Mouse (Mus musculus): ENCODE measurements around the gene Msmp. TPM values are rescaled to one million over a fixed set of nuclear protein-coding genes. Genes with fewer than 3 reads are reported as not detected.
"Not testable (repeated sequence)": the region's sequence is repeated elsewhere in the genome, so short reads cannot be mapped to it uniquely, and the experiment has no call there.

Msmp gene
- polyA plus RNA-seq, 1 experiment from 2014 or later = 1.6 TPM

DNA sequence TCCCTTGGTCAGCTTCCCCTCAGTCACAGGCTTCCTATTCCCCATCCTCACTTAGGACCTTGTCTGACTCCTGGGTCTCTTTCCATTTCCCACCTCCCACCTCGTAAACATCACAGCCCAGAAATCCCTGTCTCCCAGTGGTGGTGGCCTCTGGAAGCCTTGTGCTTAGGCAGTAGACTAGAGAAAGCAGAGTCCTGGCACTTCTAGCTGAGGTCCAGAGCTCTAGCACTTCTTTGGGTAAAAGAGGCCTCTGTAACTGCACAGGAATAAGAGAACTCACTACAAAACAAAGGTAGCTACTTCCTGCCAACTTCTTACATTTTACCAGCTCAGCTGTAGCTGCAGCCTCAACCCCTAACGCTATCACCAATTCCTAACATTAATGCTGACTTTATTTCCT, 23.3 kb downstream of the Msmp start:
- ATAC-seq (ENCODE audit: insufficient number of reproducible peaks, low FRiP score, low TSS enrichment, low read depth) = no peak
- peak overlapping the region; percentile 84 for H3K4me2 ChIP-seq (replicated peaks)
- H3K9me3 ChIP-seq (replicated peaks) = no peaks in the 10 kb centered on the region

DNA sequence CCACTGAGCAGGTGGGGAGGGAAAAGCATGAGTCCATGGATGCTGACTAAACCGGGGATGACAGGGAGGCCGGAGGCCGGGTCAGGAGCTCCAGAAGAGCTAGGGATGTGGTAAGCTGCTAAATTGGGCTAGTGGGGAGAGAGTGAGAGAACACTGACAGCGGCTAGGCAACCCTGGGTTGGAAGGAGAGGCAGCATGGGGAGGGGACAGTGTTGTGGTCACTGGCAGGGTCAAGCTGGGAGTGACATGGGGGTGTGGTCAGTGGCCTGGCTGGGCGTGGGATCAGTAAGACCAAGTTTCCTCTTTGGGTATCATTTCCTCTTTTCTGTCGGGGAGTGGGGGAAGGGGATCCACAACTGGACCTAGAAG, 24.1 kb downstream of the Msmp start:
- Histone ChIP-seq H3K36me3 (peaks cover 26% of the 10 kb centered on the region), H3K27ac (replicated peaks) (peak overlapping the region; percentile 11; the same call in 1 of the 2 replicates), H3K27me3 (no peaks in the 10 kb centered on the region), H3K9me3 (replicated peaks) (no peaks in the 10 kb centered on the region), H3K4me2 (replicated peaks) (peak overlapping the region; percentile 84), H3K4me1 (peaks cover 55% of the 10 kb centered on the region), H3K9ac (no peak overlapping the region), H3K4me3 (replicated peaks) (peak overlapping the region; percentile 95)
- WGBS = 30% methylated on average over 6 of the region's 6 CpGs
- ATAC-seq (ENCODE audit: insufficient number of reproducible peaks, low FRiP score, low TSS enrichment, low read depth) = no peak

More for the DNA sequence above, 23.3 kb downstream of the Msmp start:
- Histone ChIP-seq H3K4me3 (replicated peaks) (peak overlapping the region; percentile 95), H3K4me1 (peaks cover 55% of the 10 kb centered on the region), H3K36me3 (peaks cover 26% of the 10 kb centered on the region), H3K9ac (peak overlapping the region; percentile 89; the same call in 1 of the 2 replicates), H3K27ac (replicated peaks) (no peak overlapping the region; the same call in 1 of the 2 replicates), H3K27me3 (no peaks in the 10 kb centered on the region)
- 19% methylated on average over 2 of the region's 2 CpGs for WGBS

DNA sequence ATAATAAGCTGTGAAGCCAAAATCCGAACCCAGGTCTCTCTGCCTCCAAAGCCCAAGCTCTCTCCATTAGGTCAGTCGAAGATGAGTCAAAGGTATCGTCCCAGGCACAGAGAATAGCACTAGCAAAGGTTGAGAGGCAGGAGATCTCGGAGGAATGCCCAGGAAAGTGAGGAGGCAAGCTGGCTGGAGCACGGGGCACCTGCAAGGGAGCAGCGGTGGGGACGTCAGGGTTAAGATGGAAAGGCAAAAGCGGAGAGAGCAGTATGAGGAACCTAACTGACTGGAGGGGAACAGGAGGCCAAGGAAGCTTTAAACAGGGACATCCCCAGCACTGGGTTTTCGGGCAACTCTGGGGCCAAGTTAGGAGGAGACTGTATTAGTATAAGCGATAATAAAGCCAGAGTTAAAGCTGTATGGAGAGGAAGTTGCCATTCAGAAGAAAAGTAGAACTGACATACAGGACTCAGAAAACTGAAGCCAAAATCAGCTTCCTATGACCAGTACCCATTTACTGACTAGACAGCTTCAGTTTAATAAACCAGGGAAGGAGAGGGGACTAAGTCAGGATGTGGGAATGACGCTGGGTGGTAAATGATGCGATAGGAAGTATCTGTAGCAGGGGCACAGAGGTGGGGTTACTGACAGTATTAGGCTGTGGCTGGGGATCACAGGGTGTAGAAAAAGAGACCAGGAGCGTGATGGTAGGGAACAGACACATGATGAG, 24.6 kb downstream of the Msmp start:
- 64% methylated on average over 13 of the region's 13 CpGs for WGBS
- Histone ChIP-seq H3K27ac (replicated peaks) (peak overlapping the region; percentile 31; the same call in 1 of the 2 replicates), H3K4me3 (replicated peaks) (peak overlapping the region; percentile 95), H3K4me1 (peaks cover 55% of the 10 kb centered on the region), H3K4me2 (replicated peaks) (peak overlapping the region; percentile 84), H3K36me3 (peaks cover 26% of the 10 kb centered on the region), H3K27me3 (no peaks in the 10 kb centered on the region), H3K9me3 (replicated peaks) (no peaks in the 10 kb centered on the region), H3K9ac (no peak overlapping the region)
- no peak for ATAC-seq (ENCODE audit: insufficient number of reproducible peaks, low FRiP score, low TSS enrichment, low read depth)

DNA sequence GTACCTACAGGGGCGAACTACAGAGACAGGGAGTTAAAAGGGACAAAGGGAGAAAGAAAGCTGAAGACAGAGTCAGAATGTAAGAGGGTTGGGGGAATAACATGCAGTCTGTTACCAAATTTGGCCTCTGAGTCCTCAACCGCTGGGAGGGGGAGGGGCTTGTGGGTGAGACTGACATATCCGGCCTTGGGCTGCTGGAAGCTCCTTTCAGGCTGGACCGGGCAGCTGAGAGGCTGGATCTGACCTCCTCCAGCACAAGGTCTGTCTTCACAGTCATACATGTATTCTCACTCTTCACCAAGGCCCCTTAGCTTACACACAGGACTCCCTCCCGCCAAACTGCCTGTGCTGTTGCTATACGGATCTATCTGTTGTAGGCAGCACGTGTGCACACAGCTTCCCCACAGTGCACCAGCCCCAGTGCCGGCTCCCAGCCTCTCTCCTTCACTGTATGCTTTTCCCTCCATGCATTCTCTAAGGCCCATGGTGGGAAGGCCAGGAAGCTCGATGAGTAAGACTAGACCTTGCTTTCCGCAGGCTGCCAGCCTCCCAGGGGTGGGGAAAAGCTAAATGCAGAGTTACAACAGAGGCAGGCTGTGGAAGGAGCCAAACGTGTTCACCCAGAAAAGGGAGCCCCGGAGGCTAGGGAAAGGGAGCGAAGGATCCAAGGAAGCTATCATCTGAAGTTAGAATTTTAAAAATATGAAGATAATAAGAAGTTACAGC, 25.5 kb downstream of the Msmp start:
- H3K4me1 ChIP-seq = peaks cover 50% of the 10 kb centered on the region
- 11% methylated on average over 13 of the region's 13 CpGs for WGBS

DNA sequence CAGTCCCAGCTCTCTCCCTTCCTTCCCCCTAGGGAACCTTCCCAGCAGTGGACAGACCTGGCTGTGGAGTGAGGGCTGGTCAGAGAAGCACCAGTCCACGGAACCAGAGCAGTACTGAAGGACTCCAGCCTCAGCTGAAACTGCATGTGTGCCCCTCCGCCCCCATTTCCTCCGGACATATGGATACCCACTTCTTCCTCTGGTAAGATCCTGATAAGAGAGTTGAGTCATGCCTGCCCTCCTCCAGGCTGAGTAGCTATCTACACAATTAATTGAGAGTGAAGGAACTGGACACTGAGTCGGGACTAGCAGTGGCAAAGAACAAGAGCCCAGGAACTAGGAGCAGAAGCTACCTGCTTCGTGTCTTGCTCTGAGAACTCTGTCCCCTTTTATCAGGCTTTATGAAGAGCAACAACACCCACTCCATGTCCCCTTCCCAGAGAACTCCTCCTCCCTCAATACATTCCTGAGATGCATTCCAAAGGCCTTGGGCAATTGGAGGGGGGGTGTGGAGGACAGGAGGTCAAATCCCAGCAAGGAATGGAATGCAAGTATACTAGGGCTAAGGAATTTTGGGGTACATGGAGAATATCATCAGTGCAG, 26.2 kb downstream of the Msmp start:
- H3K27ac ChIP-seq (replicated peaks) = peak overlapping the region; percentile 85
- peak overlapping the region; percentile 21; the same call in 1 of the 2 replicates for H3K9ac ChIP-seq
- 21% methylated on average over 5 of the region's 5 CpGs for WGBS
- H3K9me3 ChIP-seq (replicated peaks) = no peaks in the 10 kb centered on the region
- peak overlapping the region; percentile 84 for H3K4me2 ChIP-seq (replicated peaks)
- H3K36me3 ChIP-seq = peaks cover 37% of the 10 kb centered on the region
- no peak for ATAC-seq (ENCODE audit: insufficient number of reproducible peaks, low FRiP score, low TSS enrichment, low read depth)
- peak overlapping the region; percentile 27 for H3K4me3 ChIP-seq (replicated peaks)
- H3K27me3 ChIP-seq = no peaks in the 10 kb centered on the region
- peaks cover 43% of the 10 kb centered on the region for H3K4me1 ChIP-seq

More for the DNA sequence above, 25.5 kb downstream of the Msmp start:
- peaks cover 30% of the 10 kb centered on the region for H3K36me3 ChIP-seq
- ATAC-seq (ENCODE audit: insufficient number of reproducible peaks, low FRiP score, low TSS enrichment, low read depth) = no peak
- peak overlapping the region; percentile 21; the same call in 1 of the 2 replicates for H3K9ac ChIP-seq
- H3K4me3 ChIP-seq (replicated peaks) = peak overlapping the region; percentile 27
- no peaks in the 10 kb centered on the region for H3K27me3 ChIP-seq
- peak overlapping the region; percentile 85 for H3K27ac ChIP-seq (replicated peaks)
- peak overlapping the region; percentile 84 for H3K4me2 ChIP-seq (replicated peaks)
- H3K9me3 ChIP-seq (replicated peaks) = no peaks in the 10 kb centered on the region

DNA sequence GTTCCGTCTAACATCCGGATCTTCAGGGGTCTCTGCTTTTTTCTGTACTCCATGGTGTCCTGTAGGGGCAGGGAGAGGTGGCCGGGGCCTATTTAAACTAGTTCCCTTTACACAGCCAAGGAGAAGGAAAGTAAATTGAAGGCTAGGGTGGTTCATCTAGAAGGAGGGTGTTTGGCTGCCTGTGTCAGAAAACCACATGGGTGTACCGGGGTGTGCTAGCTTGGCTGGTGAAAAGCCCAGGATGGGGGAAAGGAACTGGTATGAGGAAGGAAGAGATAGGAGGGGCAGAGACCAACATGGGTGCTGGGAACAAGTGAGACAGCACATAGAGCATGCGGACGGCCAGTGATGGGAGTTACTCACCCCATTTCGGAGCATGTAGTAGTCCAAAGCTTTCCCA, 28.4 kb downstream of the Msmp start:
- Histone ChIP-seq H3K27ac (replicated peaks) (no peak overlapping the region), H3K4me2 (replicated peaks) (no peak overlapping the region), H3K4me3 (replicated peaks) (no peak overlapping the region), H3K27me3 (no peaks in the 10 kb centered on the region), H3K4me1 (peaks cover 40% of the 10 kb centered on the region), H3K36me3 (peaks cover 58% of the 10 kb centered on the region), H3K9me3 (replicated peaks) (no peaks in the 10 kb centered on the region), H3K9ac (no peak overlapping the region)
- 94% methylated on average over 7 of the region's 7 CpGs for WGBS
- no peak for ATAC-seq (ENCODE audit: insufficient number of reproducible peaks, low FRiP score, low TSS enrichment, low read depth)

DNA sequence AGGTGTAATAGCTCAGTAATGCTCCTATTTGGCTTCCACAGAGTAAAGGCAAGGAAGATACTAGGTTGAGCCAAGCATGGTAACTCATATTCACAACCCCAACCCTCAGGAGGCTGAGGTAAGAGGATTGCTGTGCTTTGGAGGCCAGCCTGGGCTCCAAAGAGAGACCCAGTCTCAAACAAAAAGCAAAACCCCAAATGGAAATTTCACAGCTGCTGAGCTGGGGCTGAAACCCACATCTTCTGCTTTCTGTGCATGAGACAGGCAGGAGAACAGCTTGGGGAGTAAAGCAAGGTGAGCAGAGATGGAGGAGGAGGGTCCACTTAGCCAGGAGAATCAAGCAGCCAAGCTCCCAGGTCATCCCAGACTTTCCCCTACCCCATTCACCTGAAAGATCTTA, 30.4 kb downstream of the Msmp start:
- H3K36me3 ChIP-seq = peaks cover 79% of the 10 kb centered on the region
- no peak overlapping the region for H3K27ac ChIP-seq (replicated peaks)
- no peak for ATAC-seq (ENCODE audit: insufficient number of reproducible peaks, low FRiP score, low TSS enrichment, low read depth)

DNA sequence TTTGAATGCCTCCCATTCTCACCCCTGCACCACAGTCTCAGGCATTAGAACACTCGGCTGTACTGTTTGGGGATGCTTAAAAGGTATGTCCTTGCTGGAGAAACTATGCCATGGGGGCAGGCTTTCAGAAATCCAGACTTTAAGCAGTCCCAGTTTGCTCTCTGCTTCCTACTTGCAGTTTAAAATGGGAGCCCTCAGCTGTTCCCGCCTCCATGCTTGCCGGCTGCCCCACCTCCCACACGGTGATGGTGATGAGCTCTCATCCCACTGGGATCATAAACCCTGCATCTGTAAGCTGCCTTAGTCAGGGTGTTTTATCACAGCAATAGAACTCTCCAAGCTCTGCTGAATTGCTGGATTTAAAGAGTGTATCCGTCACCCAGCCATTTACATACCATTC, 31.9 kb downstream of the Msmp start:
- no peak for ATAC-seq (ENCODE audit: insufficient number of reproducible peaks, low FRiP score, low TSS enrichment, low read depth)

More for the DNA sequence above, 30.4 kb downstream of the Msmp start:
- Histone ChIP-seq H3K9me3 (replicated peaks) (no peaks in the 10 kb centered on the region), H3K9ac (no peak overlapping the region), H3K27me3 (no peaks in the 10 kb centered on the region), H3K4me1 (peaks cover 19% of the 10 kb centered on the region), H3K4me3 (replicated peaks) (no peak overlapping the region), H3K4me2 (replicated peaks) (no peak overlapping the region)

DNA sequence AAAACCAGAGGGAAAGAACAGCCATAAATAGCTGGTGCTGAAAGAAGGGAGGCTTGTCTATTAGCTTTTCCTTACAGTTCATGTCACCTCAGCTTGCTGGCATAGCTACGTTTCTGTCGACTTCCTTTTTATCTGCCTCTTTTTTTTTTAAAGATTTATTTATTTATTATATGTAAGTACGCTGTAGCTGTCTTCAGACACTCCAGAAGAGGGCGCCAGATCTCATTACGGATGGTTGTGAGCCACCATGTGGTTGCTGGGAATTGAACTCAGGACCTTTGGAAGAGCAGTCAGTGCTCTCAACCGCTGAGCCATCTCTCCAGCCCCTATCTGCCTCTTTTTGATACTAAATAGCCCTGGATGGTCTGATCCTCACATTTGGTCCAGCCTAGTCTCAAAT, 32.4 kb downstream of the Msmp start:
- not testable (repeated sequence) for H3K27ac ChIP-seq (replicated peaks); H3K9me3 ChIP-seq (replicated peaks); H3K4me3 ChIP-seq (replicated peaks); H3K9ac ChIP-seq; ATAC-seq (ENCODE audit: insufficient number of reproducible peaks, low FRiP score, low TSS enrichment, low read depth); H3K4me2 ChIP-seq (replicated peaks); H3K27me3 ChIP-seq; H3K4me1 ChIP-seq
- peaks cover 99% of the 10 kb centered on the region for H3K36me3 ChIP-seq
- WGBS = 87% methylated on average over 6 of the region's 6 CpGs

More for the DNA sequence above, 31.9 kb downstream of the Msmp start:
- no peak overlapping the region for H3K27ac ChIP-seq (replicated peaks)
- H3K9me3 ChIP-seq (replicated peaks) = no peaks in the 10 kb centered on the region
- H3K4me2 ChIP-seq (replicated peaks) = no peak overlapping the region
- 98% methylated on average over 5 of the region's 5 CpGs for WGBS
- peaks cover 5% of the 10 kb centered on the region for H3K4me1 ChIP-seq
- H3K4me3 ChIP-seq (replicated peaks) = no peak overlapping the region
- H3K9ac ChIP-seq = no peak overlapping the region
- no peaks in the 10 kb centered on the region for H3K27me3 ChIP-seq
- H3K36me3 ChIP-seq = peaks cover 93% of the 10 kb centered on the region

DNA sequence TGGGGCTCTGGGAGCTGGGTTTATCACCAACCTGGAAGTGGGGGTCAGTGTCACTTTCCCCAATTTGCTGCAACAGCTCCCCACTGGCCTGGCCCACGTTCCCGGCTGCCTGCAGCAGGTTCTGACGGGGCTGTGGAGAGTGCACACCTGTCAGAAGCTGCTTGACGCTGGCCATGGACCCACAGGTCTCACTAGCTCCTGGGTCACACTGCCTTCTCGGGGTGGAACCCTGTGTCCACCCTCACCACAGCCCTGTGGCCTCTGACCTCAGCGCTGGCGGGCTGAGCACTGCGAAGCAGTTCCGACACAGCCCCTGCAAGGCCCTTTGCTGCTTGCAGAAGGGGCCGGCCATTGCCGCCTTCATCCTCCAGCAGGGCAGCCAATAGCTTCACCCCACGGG, 35.2 kb downstream of the Msmp start:
- Histone ChIP-seq H3K36me3 (peaks cover 99% of the 10 kb centered on the region), H3K27me3 (no peaks in the 10 kb centered on the region), H3K4me1 (no peaks in the 10 kb centered on the region), H3K9me3 (replicated peaks) (no peaks in the 10 kb centered on the region), H3K27ac (replicated peaks) (no peak overlapping the region), H3K4me3 (replicated peaks) (no peak overlapping the region), H3K9ac (no peak overlapping the region), H3K4me2 (replicated peaks) (no peak overlapping the region)
- ATAC-seq (ENCODE audit: insufficient number of reproducible peaks, low FRiP score, low TSS enrichment, low read depth) = no peak
- 94% methylated on average over 12 of the region's 12 CpGs for WGBS

DNA sequence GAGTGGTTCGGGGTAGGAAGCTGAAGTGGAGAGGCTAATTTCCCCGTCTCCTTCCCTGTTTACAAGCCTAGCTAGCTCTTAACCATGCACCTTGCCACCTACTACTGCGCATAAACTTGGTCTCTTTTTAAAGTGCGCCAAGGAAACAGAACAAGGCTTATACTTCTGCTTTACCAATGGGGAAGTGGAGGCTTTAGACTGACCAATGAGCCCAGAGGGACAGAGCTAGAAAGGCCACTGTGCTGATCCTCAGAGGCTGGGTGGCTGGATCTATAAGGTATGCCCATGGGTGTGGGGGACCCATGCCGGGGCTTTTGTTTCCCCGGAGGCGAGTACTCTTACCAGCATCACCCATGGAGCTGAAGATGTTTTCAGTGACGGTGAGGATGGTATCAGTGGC, 37.1 kb downstream of the Msmp start:
- Histone ChIP-seq H3K4me2 (replicated peaks) (no peak overlapping the region), H3K4me3 (replicated peaks) (no peak overlapping the region), H3K9me3 (replicated peaks) (no peaks in the 10 kb centered on the region), H3K27me3 (no peaks in the 10 kb centered on the region), H3K9ac (no peak overlapping the region), H3K4me1 (no peaks in the 10 kb centered on the region), H3K27ac (replicated peaks) (no peak overlapping the region), H3K36me3 (peaks cover 99% of the 10 kb centered on the region)
- ATAC-seq (ENCODE audit: insufficient number of reproducible peaks, low FRiP score, low TSS enrichment, low read depth) = no peak
- 94% methylated on average over 8 of the region's 8 CpGs for WGBS

All from embryonic facial prominence, embryonic 15.5 days (tissue).